Mouse (Mus musculus): ENCODE measurements at regions not wholly inside any gene's neighbourhood (a gene's known extent, or its start where the extent isn't known, plus 50 kb on each side); places are given as distances from the start of the nearest gene placed in this dataset.
A peak's percentile ranks its signal among the peaks of the same experiment; 100 is the strongest.

DNA sequence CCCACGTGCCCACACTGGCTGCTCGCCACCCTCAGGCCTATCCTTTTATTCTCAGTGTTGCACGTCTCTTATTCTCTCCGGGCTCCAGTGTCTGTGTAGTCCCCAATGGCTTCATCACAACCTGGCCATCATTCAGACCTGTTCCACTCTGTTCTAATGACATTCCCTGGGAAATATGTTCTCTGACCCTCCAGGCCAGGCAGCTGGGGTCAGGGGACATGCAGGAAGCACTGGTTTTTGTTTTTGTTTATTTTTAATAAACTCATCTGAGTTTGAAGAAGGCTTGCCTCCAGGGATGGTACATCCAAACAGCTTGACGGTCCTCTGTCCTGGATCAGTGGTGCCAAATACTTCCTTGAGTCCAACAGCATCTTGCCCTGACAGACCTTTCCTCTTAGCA lies 127.4 kb upstream of the Lemd2 start:
- no peaks in the 10 kb centered on the region for H3K9me3 ChIP-seq (ENCODE audit: control insufficient read depth, low read depth, low read length)
- 0 out of 2 replicates have a peak, but pooled peaks cover 4% of the 10 kb centered on the region for H3K4me1 ChIP-seq (ENCODE audit: control insufficient read depth, insufficient read depth, low read length)
- no peak overlapping the region for H3K4me3 ChIP-seq (ENCODE audit: low read depth, low read length)
- no peak for ATAC-seq (ENCODE audit: insufficient number of reproducible peaks, insufficient read depth, low FRiP score, low read depth)
- no peaks in the 10 kb centered on the region for H3K27me3 ChIP-seq (ENCODE audit: control insufficient read depth, insufficient read depth, low read length)
- H3K4me2 ChIP-seq (replicated peaks; ENCODE audit: low read depth, low read length), result no peak overlapping the region
- no peak overlapping the region for H3K27ac ChIP-seq (ENCODE audit: low read length)
- H3K36me3 ChIP-seq (ENCODE audit: control insufficient read depth, insufficient read depth, low read length), result no peaks in the 10 kb centered on the region
- H3K9ac ChIP-seq (replicated peaks; ENCODE audit: low read depth, low read length), result no peak overlapping the region
- 80% methylated on average over 5 of the region's 5 CpGs for WGBS

- no peak overlapping the region for H3K4me2 ChIP-seq (replicated peaks; ENCODE audit: low read depth, low read length)
- no peak overlapping the region for H3K27ac ChIP-seq (ENCODE audit: low read length)
- no peak for ATAC-seq (ENCODE audit: insufficient number of reproducible peaks, insufficient read depth, low FRiP score, low read depth)
- no peaks in the 10 kb centered on the region for H3K4me1 ChIP-seq (ENCODE audit: control insufficient read depth, insufficient read depth, low read length)
- H3K9ac ChIP-seq (replicated peaks; ENCODE audit: low read depth, low read length), result no peak overlapping the region
- no peaks in the 10 kb centered on the region for H3K9me3 ChIP-seq (ENCODE audit: control insufficient read depth, low read depth, low read length)
- WGBS, result 42% methylated on average over 6 of the region's 6 CpGs
- 0 out of 2 replicates have a peak, but pooled peaks cover 4% of the 10 kb centered on the region for H3K27me3 ChIP-seq (ENCODE audit: control insufficient read depth, insufficient read depth, low read length)
- no peak overlapping the region for H3K4me3 ChIP-seq (ENCODE audit: low read depth, low read length)
- no peaks in the 10 kb centered on the region for H3K36me3 ChIP-seq (ENCODE audit: control insufficient read depth, insufficient read depth, low read length)
Observed at GRCm38 (mm10) chr17:27329791-27330190, 125.5 kb upstream of the Lemd2 start.

DNA sequence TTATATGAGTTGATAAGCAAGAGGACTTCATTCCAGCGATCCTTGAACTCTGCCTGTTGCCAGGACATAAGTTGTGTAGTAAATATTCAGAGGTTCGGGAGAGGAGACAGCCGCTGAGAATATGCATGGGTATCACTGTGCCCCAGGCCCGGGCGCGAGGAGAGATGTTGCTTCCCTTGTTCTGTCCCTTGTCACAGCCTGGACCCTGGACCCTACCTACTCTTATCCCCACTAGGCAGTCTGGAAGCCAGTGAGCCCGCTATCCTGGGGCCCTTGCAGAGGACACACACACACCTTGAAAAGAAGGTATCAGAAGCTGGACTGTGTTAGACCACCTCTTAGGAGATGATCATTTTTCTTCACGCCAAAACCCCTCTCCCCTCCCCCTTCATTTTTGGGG lies 124.9 kb upstream of the Lemd2 start:
- no peak overlapping the region for H3K4me3 ChIP-seq (ENCODE audit: low read depth, low read length)
- no peak for ATAC-seq (ENCODE audit: insufficient number of reproducible peaks, insufficient read depth, low FRiP score, low read depth)
- H3K4me2 ChIP-seq (replicated peaks; ENCODE audit: low read depth, low read length), result no peak overlapping the region

GRCm38 (mm10) chr17:27325002-27325460 lies 120.8 kb upstream of the Lemd2 start:
- no peaks in the 10 kb centered on the region for H3K9me3 ChIP-seq (ENCODE audit: control insufficient read depth, low read depth, low read length)
- H3K27me3 ChIP-seq (ENCODE audit: control insufficient read depth, insufficient read depth, low read length), result 0 out of 2 replicates have a peak, but pooled peaks cover 4% of the 10 kb centered on the region
- WGBS, result 5% methylated on average over 18 of the region's 18 CpGs
- H3K36me3 ChIP-seq (ENCODE audit: control insufficient read depth, insufficient read depth, low read length), result no peaks in the 10 kb centered on the region
- H3K4me3 ChIP-seq (ENCODE audit: low read depth, low read length), result peak overlapping the region; percentile 9; the same call in 1 of the 2 replicates
- ATAC-seq (ENCODE audit: insufficient number of reproducible peaks, insufficient read depth, low FRiP score, low read depth), result peak; percentile 85
- no peak overlapping the region for H3K27ac ChIP-seq (ENCODE audit: low read length)
- peak overlapping the region; percentile 37 for H3K4me2 ChIP-seq (replicated peaks; ENCODE audit: low read depth, low read length)
- H3K4me1 ChIP-seq (ENCODE audit: control insufficient read depth, insufficient read depth, low read length), result no peaks in the 10 kb centered on the region
- H3K9ac ChIP-seq (replicated peaks; ENCODE audit: low read depth, low read length), result no peak overlapping the region

More for the DNA sequence above, 124.9 kb upstream of the Lemd2 start:
- Histone ChIP-seq H3K9me3 (ENCODE audit: control insufficient read depth, low read depth, low read length) (no peaks in the 10 kb centered on the region), H3K27me3 (ENCODE audit: control insufficient read depth, insufficient read depth, low read length) (0 out of 2 replicates have a peak, but pooled peaks cover 4% of the 10 kb centered on the region), H3K9ac (replicated peaks; ENCODE audit: low read depth, low read length) (no peak overlapping the region), H3K27ac (ENCODE audit: low read length) (no peak overlapping the region), H3K4me1 (ENCODE audit: control insufficient read depth, insufficient read depth, low read length) (no peaks in the 10 kb centered on the region), H3K36me3 (ENCODE audit: control insufficient read depth, insufficient read depth, low read length) (no peaks in the 10 kb centered on the region)
- 87% methylated on average over 8 of the region's 8 CpGs for WGBS

DNA sequence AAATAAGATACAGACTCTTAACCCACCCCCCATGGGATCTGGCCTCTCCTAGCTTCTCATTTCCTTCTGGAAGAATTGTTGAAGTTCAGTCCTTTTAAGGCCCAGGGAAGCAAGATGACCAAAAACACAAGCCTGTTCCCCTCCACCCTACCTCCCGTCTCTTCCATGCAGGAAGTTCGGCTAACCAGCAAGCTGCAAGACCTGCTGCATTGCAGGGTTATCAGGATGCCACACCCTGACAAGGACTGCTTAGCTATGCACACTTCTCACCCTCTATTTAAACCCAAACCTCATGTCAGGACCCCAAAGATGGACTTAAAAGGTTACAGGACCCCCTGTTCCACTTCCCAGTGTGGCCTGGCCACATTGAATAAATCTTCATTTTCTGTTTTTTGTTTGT lies 119.2 kb upstream of the Lemd2 start:
- no peak overlapping the region for H3K4me2 ChIP-seq (replicated peaks; ENCODE audit: low read depth, low read length)
- H3K9ac ChIP-seq (replicated peaks; ENCODE audit: low read depth, low read length), result no peak overlapping the region
- H3K27me3 ChIP-seq (ENCODE audit: control insufficient read depth, insufficient read depth, low read length), result 0 out of 2 replicates have a peak, but pooled peaks cover 4% of the 10 kb centered on the region
- H3K27ac ChIP-seq (ENCODE audit: low read length), result no peak overlapping the region
- H3K4me3 ChIP-seq (ENCODE audit: low read depth, low read length), result no peak overlapping the region
- H3K4me1 ChIP-seq (ENCODE audit: control insufficient read depth, insufficient read depth, low read length), result no peaks in the 10 kb centered on the region
- H3K9me3 ChIP-seq (ENCODE audit: control insufficient read depth, low read depth, low read length), result no peaks in the 10 kb centered on the region
- 45% methylated on average over 2 of the region's 2 CpGs for WGBS
- H3K36me3 ChIP-seq (ENCODE audit: control insufficient read depth, insufficient read depth, low read length), result no peaks in the 10 kb centered on the region
- no peak for ATAC-seq (ENCODE audit: insufficient number of reproducible peaks, insufficient read depth, low FRiP score, low read depth)

GRCm38 (mm10) chr17:27322891-27323509 lies 118.7 kb upstream of the Lemd2 start:
- WGBS, result 70% methylated on average over 6 of the region's 6 CpGs
- H3K9me3 ChIP-seq (ENCODE audit: control insufficient read depth, low read depth, low read length), result no peaks in the 10 kb centered on the region
- H3K36me3 ChIP-seq (ENCODE audit: control insufficient read depth, insufficient read depth, low read length), result no peaks in the 10 kb centered on the region
- no peak overlapping the region for H3K9ac ChIP-seq (replicated peaks; ENCODE audit: low read depth, low read length)
- no peak overlapping the region for H3K4me2 ChIP-seq (replicated peaks; ENCODE audit: low read depth, low read length)
- H3K27me3 ChIP-seq (ENCODE audit: control insufficient read depth, insufficient read depth, low read length), result 0 out of 2 replicates have a peak, but pooled peaks cover 4% of the 10 kb centered on the region
- H3K4me3 ChIP-seq (ENCODE audit: low read depth, low read length), result no peak overlapping the region
- no peak for ATAC-seq (ENCODE audit: insufficient number of reproducible peaks, insufficient read depth, low FRiP score, low read depth)
- H3K4me1 ChIP-seq (ENCODE audit: control insufficient read depth, insufficient read depth, low read length), result peaks cover under 1% of the 10 kb centered on the region; the same call in 1 of the 2 replicates
- H3K27ac ChIP-seq (ENCODE audit: low read length), result no peak overlapping the region

- 72% methylated on average over 7 of the region's 7 CpGs for WGBS
- Histone ChIP-seq H3K4me3 (ENCODE audit: low read depth, low read length) (no peak overlapping the region), H3K36me3 (ENCODE audit: control insufficient read depth, insufficient read depth, low read length) (no peaks in the 10 kb centered on the region), H3K9ac (replicated peaks; ENCODE audit: low read depth, low read length) (no peak overlapping the region), H3K9me3 (ENCODE audit: control insufficient read depth, low read depth, low read length) (no peaks in the 10 kb centered on the region), H3K27me3 (ENCODE audit: control insufficient read depth, insufficient read depth, low read length) (no peaks in the 10 kb centered on the region), H3K4me1 (ENCODE audit: control insufficient read depth, insufficient read depth, low read length) (peaks cover 9% of the 10 kb centered on the region; the same call in 1 of the 2 replicates), H3K4me2 (replicated peaks; ENCODE audit: low read depth, low read length) (no peak overlapping the region), H3K27ac (ENCODE audit: low read length) (no peak overlapping the region)
- no peak for ATAC-seq (ENCODE audit: insufficient number of reproducible peaks, insufficient read depth, low FRiP score, low read depth)
Observed at GRCm38 (mm10) chr17:27318969-27319695, 114.9 kb upstream of the Lemd2 start.

GRCm38 (mm10) chr17:27317576-27318277 lies 113.5 kb upstream of the Lemd2 start:
- Histone ChIP-seq H3K27me3 (ENCODE audit: control insufficient read depth, insufficient read depth, low read length) (no peaks in the 10 kb centered on the region), H3K9me3 (ENCODE audit: control insufficient read depth, low read depth, low read length) (no peaks in the 10 kb centered on the region), H3K36me3 (ENCODE audit: control insufficient read depth, insufficient read depth, low read length) (no peaks in the 10 kb centered on the region), H3K4me1 (ENCODE audit: control insufficient read depth, insufficient read depth, low read length) (peaks cover 9% of the 10 kb centered on the region; the same call in 1 of the 2 replicates), H3K27ac (ENCODE audit: low read length) (no peak overlapping the region), H3K9ac (replicated peaks; ENCODE audit: low read depth, low read length) (no peak overlapping the region), H3K4me2 (replicated peaks; ENCODE audit: low read depth, low read length) (no peak overlapping the region), H3K4me3 (ENCODE audit: low read depth, low read length) (no peak overlapping the region)
- WGBS, result 58% methylated on average over 14 of the region's 14 CpGs
- 0 out of 2 replicates have a peak, but pooled peaks have one; percentile 28 for ATAC-seq (ENCODE audit: insufficient number of reproducible peaks, insufficient read depth, low FRiP score, low read depth)
